Mouse (Mus musculus): ENCODE results near the gene Gif. TPM values are rescaled to one million over a fixed set of nuclear protein-coding genes. Genes with fewer than 3 reads are reported as not detected.

Gif gene
- not detected in 2 replicates for total RNA-seq (2014; rRNA removed)
- not detected in 2 replicates for polyA plus RNA-seq (2012; rRNA removed)

- 74% methylated on average over 2 of the region's 2 CpGs for WGBS
- Histone ChIP-seq H3K9ac (ENCODE audit: low read depth, low read length) (no peak within 1 kb of the TSS), H3K4me1 (ENCODE audit: control insufficient read depth, insufficient read depth, low read length) (no peaks in the 10 kb centered on the region), H3K4me3 (ENCODE audit: insufficient read depth, low read depth, low read length) (no peak within 1 kb of the TSS), H3K27ac (replicated peaks; ENCODE audit: insufficient read depth, low read depth, low read length) (no peak within 1 kb of the TSS), H3K27me3 (ENCODE audit: control insufficient read depth, insufficient read depth, low read length) (no peaks in the 10 kb centered on the region), H3K79me2 (ENCODE audit: control insufficient read depth, insufficient read depth, low read length) (no peaks in the 10 kb centered on the region), H3K36me3 (ENCODE audit: control insufficient read depth, insufficient read depth, low read length) (no peaks in the 10 kb centered on the region)
- no peak for TF ChIP-seq POLR2A (IDR thresholded peaks at IDR 0.05; ENCODE audit: extremely low read depth, insufficient read depth, low read length)
- no peak for TF ChIP-seq CTCF (IDR thresholded peaks at IDR 0.05; ENCODE audit: low read depth, low read length)
- DNase-seq (ENCODE audit: extremely low read depth, low read depth, low spot score) = no peak
Observed at GRCm38 (mm10) chr19:11747298-11747697, at the start of gene Gif. Gif (plus strand) TSS chr19:11747554.

- no peak overlapping the region for H3K9ac ChIP-seq (ENCODE audit: low read depth, low read length)
- TF ChIP-seq POLR2A (IDR thresholded peaks at IDR 0.05; ENCODE audit: extremely low read depth, insufficient read depth, low read length) (no peak), CTCF (IDR thresholded peaks at IDR 0.05; ENCODE audit: low read depth, low read length) (no peak)
- no peaks in the 10 kb centered on the region for H3K79me2 ChIP-seq (ENCODE audit: control insufficient read depth, insufficient read depth, low read length)
- H3K27me3 ChIP-seq (ENCODE audit: control insufficient read depth, insufficient read depth, low read length) = no peaks in the 10 kb centered on the region
- H3K4me3 ChIP-seq (ENCODE audit: insufficient read depth, low read depth, low read length) = no peak overlapping the region
- no peak overlapping the region for H3K27ac ChIP-seq (replicated peaks; ENCODE audit: insufficient read depth, low read depth, low read length)
- no peaks in the 10 kb centered on the region for H3K4me1 ChIP-seq (ENCODE audit: control insufficient read depth, insufficient read depth, low read length)
- WGBS = 85% methylated on average over 6 of the region's 6 CpGs
- peak; percentile 30 for DNase-seq (ENCODE audit: extremely low read depth, low read depth, low spot score)
- no peaks in the 10 kb centered on the region for H3K36me3 ChIP-seq (ENCODE audit: control insufficient read depth, insufficient read depth, low read length)
Observed at GRCm38 (mm10) chr19:11698342-11698741, 49.0 kb upstream of the Gif start.

- no peaks in the 10 kb centered on the region for H3K4me1 ChIP-seq (ENCODE audit: control insufficient read depth, insufficient read depth, low read length)
- DNase-seq (ENCODE audit: extremely low read depth, low read depth, low spot score) = no peak
- H3K4me3 ChIP-seq (ENCODE audit: insufficient read depth, low read depth, low read length) = no peak overlapping the region
- no peaks in the 10 kb centered on the region for H3K79me2 ChIP-seq (ENCODE audit: control insufficient read depth, insufficient read depth, low read length)
- H3K27me3 ChIP-seq (ENCODE audit: control insufficient read depth, insufficient read depth, low read length) = no peaks in the 10 kb centered on the region
- no peak overlapping the region for H3K9ac ChIP-seq (ENCODE audit: low read depth, low read length)
- no peak overlapping the region for H3K27ac ChIP-seq (replicated peaks; ENCODE audit: insufficient read depth, low read depth, low read length)
- TF ChIP-seq CTCF (IDR thresholded peaks at IDR 0.05; ENCODE audit: low read depth, low read length) = no peak
- TF ChIP-seq POLR2A (IDR thresholded peaks at IDR 0.05; ENCODE audit: extremely low read depth, insufficient read depth, low read length) = no peak
- no peaks in the 10 kb centered on the region for H3K36me3 ChIP-seq (ENCODE audit: control insufficient read depth, insufficient read depth, low read length)
- 65% methylated on average over 4 of the region's 4 CpGs for WGBS
Observed at GRCm38 (mm10) chr19:11712451-11712850, 34.9 kb upstream of the Gif start.

DNA sequence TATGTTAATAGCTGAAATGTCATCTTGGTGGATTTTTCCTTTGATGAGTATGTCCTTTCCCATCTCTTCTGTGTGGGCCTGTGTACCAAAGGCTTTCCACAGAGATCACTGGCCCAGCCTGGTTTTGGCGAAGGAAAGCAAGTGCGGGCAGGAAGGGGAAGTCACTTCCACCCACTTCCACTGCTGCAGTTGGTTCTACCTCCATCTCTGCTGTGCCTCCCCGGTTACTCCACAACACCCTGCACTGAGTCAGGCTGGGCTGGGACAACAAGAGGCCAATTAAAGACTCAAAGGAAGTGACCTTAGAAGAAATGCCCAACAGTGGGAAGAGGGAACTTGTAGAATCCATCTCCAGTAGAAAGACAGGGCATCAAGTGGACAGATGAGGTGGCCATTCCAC lies 27.3 kb upstream of the Gif start:
- no peaks in the 10 kb centered on the region for H3K36me3 ChIP-seq (ENCODE audit: control insufficient read depth, insufficient read depth, low read length)
- WGBS = 84% methylated on average over 3 of the region's 3 CpGs
- no peak for TF ChIP-seq POLR2A (IDR thresholded peaks at IDR 0.05; ENCODE audit: extremely low read depth, insufficient read depth, low read length)
- no peak for TF ChIP-seq CTCF (IDR thresholded peaks at IDR 0.05; ENCODE audit: low read depth, low read length)
- no peak overlapping the region for H3K27ac ChIP-seq (replicated peaks; ENCODE audit: insufficient read depth, low read depth, low read length)
- H3K4me1 ChIP-seq (ENCODE audit: control insufficient read depth, insufficient read depth, low read length) = no peaks in the 10 kb centered on the region
- no peaks in the 10 kb centered on the region for H3K79me2 ChIP-seq (ENCODE audit: control insufficient read depth, insufficient read depth, low read length)
- H3K27me3 ChIP-seq (ENCODE audit: control insufficient read depth, insufficient read depth, low read length) = no peaks in the 10 kb centered on the region
- no peak overlapping the region for H3K9ac ChIP-seq (ENCODE audit: low read depth, low read length)
- H3K4me3 ChIP-seq (ENCODE audit: insufficient read depth, low read depth, low read length) = no peak overlapping the region
- DNase-seq (ENCODE audit: extremely low read depth, low read depth, low spot score) = no peak

GRCm38 (mm10) chr19:11723870-11724269 lies 23.5 kb upstream of the Gif start:
- H3K9ac ChIP-seq (ENCODE audit: low read depth, low read length) = no peak overlapping the region
- H3K4me3 ChIP-seq (ENCODE audit: insufficient read depth, low read depth, low read length) = no peak overlapping the region
- H3K4me1 ChIP-seq (ENCODE audit: control insufficient read depth, insufficient read depth, low read length) = no peaks in the 10 kb centered on the region
- DNase-seq (ENCODE audit: extremely low read depth, low read depth, low spot score) = no peak
- 76% methylated on average over 2 of the region's 2 CpGs for WGBS
- H3K36me3 ChIP-seq (ENCODE audit: control insufficient read depth, insufficient read depth, low read length) = no peaks in the 10 kb centered on the region
- H3K27ac ChIP-seq (replicated peaks; ENCODE audit: insufficient read depth, low read depth, low read length) = no peak overlapping the region
- H3K27me3 ChIP-seq (ENCODE audit: control insufficient read depth, insufficient read depth, low read length) = no peaks in the 10 kb centered on the region
- no peak for TF ChIP-seq CTCF (IDR thresholded peaks at IDR 0.05; ENCODE audit: low read depth, low read length)
- TF ChIP-seq POLR2A (IDR thresholded peaks at IDR 0.05; ENCODE audit: extremely low read depth, insufficient read depth, low read length) = no peak
- no peaks in the 10 kb centered on the region for H3K79me2 ChIP-seq (ENCODE audit: control insufficient read depth, insufficient read depth, low read length)

- no peaks in the 10 kb centered on the region for H3K36me3 ChIP-seq (ENCODE audit: control insufficient read depth, insufficient read depth, low read length)
- no peaks in the 10 kb centered on the region for H3K27me3 ChIP-seq (ENCODE audit: control insufficient read depth, insufficient read depth, low read length)
- 70% methylated on average over 6 of the region's 6 CpGs for WGBS
- DNase-seq (ENCODE audit: extremely low read depth, low read depth, low spot score) = no peak
- TF ChIP-seq POLR2A (IDR thresholded peaks at IDR 0.05; ENCODE audit: extremely low read depth, insufficient read depth, low read length) = no peak
- H3K4me3 ChIP-seq (ENCODE audit: insufficient read depth, low read depth, low read length) = no peak overlapping the region
- no peaks in the 10 kb centered on the region for H3K4me1 ChIP-seq (ENCODE audit: control insufficient read depth, insufficient read depth, low read length)
- no peaks in the 10 kb centered on the region for H3K79me2 ChIP-seq (ENCODE audit: control insufficient read depth, insufficient read depth, low read length)
- H3K9ac ChIP-seq (ENCODE audit: low read depth, low read length) = no peak overlapping the region
- no peak overlapping the region for H3K27ac ChIP-seq (replicated peaks; ENCODE audit: insufficient read depth, low read depth, low read length)
Observed at GRCm38 (mm10) chr19:11724275-11724674, 23.1 kb upstream of the Gif start.

Measured in liver, adult 2 months (tissue).